8 mouse cellular contexts compared by ENCODE assay signal in the genomic region with DNA sequence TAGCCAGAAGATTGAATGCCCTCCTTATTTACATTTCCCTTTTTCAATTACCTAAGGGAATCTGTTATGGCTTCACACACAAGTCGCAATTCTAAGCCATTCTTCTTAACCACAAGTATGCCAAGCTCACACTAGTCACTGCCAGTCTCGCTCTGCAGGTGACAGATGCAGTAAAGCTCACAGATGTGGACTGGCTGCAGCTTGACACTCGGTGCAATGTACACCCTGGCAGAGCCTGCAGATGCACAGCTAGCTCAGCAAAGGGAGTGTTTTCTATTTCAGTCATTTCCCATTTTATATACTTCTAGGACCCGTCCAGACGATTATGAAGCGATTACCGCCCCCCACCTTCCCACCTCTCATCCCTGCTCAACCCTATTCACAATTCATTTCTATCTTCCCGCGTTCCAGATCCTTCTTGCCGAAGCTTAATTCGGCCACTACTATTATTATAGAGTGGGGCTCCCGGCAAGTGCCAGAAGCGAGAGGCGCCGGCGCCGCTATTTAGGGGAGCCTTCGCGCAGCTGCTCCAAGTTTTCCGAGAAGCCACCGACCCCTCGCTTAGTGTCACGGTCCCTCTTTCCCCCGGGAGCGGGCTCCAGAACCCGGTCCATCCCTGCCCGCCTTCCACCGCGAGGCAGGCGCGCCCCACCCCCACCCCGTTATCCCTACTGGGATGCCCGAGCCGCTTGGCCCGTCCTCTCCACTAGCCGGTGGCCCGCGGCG. TPM values are rescaled to one million over a fixed set of nuclear protein-coding genes. Genes with fewer than 3 reads are reported as not detected.
DNase-seq lines count a peak whose midpoint lies in the region; ATAC-seq and TF ChIP-seq lines count a peak whose summit lies in the region.

No protein-coding gene starts in this region.

- H3K27ac ChIP-seq in heart, embryonic 14.5 days (replicated peaks in 1 of 2; ENCODE audit: control insufficient read depth in 1 of 2, insufficient read depth in 1 of 2, low read depth in 2 of 2, low read length in 2 of 2) = peak overlapping the region in 1 of 2 experiments; percentile 93; a peak in 2 of 4 replicates
- peak overlapping the region; percentile 96 for H3K27ac ChIP-seq in hindbrain, embryonic 15.5 days (replicated peaks)
- H3K27ac ChIP-seq in midbrain, embryonic 10.5 days (replicated peaks) = peak overlapping the region; percentile 99

- no peak for DNase-seq in heart, adult 9 months (ENCODE audit: low spot score in 2 of 2)
- DNase-seq in embryo, embryonic 10.5 days (ENCODE audit: low spot score) = peak; percentile 56
- no peak for DNase-seq in midbrain, embryonic 10.5 days (ENCODE audit: low spot score)
- no peak for DNase-seq in adrenal gland, adult 18-20 months (ENCODE audit: low spot score in 2 of 2)
- no peak for DNase-seq in urinary bladder, postnatal 36 days (ENCODE audit: low spot score in 2 of 2)

- H3ac ChIP-seq in C2C12 (ENCODE audit: control insufficient read depth, insufficient read length, low read depth) = peak overlapping the region; percentile 83

- peak overlapping the region; percentile 82 to 95 for H3K4me3 ChIP-seq in heart, embryonic 14.5 days (ENCODE audit: control insufficient read depth in 1 of 2, insufficient read depth in 1 of 2, low read depth in 1 of 2, low read length in 2 of 2)
- peak overlapping the region; percentile 93 for H3K4me3 ChIP-seq in C2C12 (ENCODE audit: insufficient read depth, poor library complexity, severe bottlenecking)
- H3K4me3 ChIP-seq in hindbrain, embryonic 15.5 days = peak overlapping the region; percentile 97
- peak overlapping the region; percentile 99 for H3K4me3 ChIP-seq in midbrain, embryonic 10.5 days

- peak overlapping the region; percentile 91 for H3K9ac ChIP-seq in heart, embryonic 14.5 days (ENCODE audit: low read length)
- H3K9ac ChIP-seq in hindbrain, embryonic 15.5 days = peak overlapping the region; percentile 94

- H3K9me3 ChIP-seq in heart, embryonic 14.5 days (ENCODE audit: control insufficient read depth, low read length) = no peaks in the 10 kb centered on the region
- H3K9me3 ChIP-seq in hindbrain, embryonic 15.5 days = no peaks in the 10 kb centered on the region
- H3K9me3 ChIP-seq in midbrain, embryonic 10.5 days (replicated peaks) = no peaks in the 10 kb centered on the region

- no peak for TF ChIP-seq CTCF in C2C12 (IDR thresholded peaks at IDR 0.05; ENCODE audit: control insufficient read depth, insufficient read depth, insufficient read length)

- H3K27me3 ChIP-seq in heart, embryonic 14.5 days (ENCODE audit: control insufficient read depth, insufficient read depth, low read length) = no peaks in the 10 kb centered on the region
- no peaks in the 10 kb centered on the region for H3K27me3 ChIP-seq in C2C12 (ENCODE audit: control insufficient read depth, insufficient read depth, insufficient read length)
- no peaks in the 10 kb centered on the region for H3K27me3 ChIP-seq in hindbrain, embryonic 15.5 days
- H3K27me3 ChIP-seq in midbrain, embryonic 10.5 days (ENCODE audit: low read depth, poor library complexity, severe bottlenecking) = no peaks in the 10 kb centered on the region

- H3K4me2 ChIP-seq in heart, embryonic 14.5 days (ENCODE audit: low read length) = peak overlapping the region; percentile 89
- H3K4me2 ChIP-seq in hindbrain, embryonic 15.5 days = peak overlapping the region; percentile 71

- peaks cover 57% of the 10 kb centered on the region for H3K79me2 ChIP-seq in C2C12 (ENCODE audit: control insufficient read depth, insufficient read depth)

- peaks cover 51% of the 10 kb centered on the region for H3K79me3 ChIP-seq in C2C12 (ENCODE audit: low read depth)

- H3K4me1 ChIP-seq in heart, embryonic 14.5 days (ENCODE audit: control insufficient read depth in 2 of 2, insufficient read depth in 2 of 2, low read length in 2 of 2) = peaks cover 4 to 18% of the 10 kb centered on the region in 2 experiments
- H3K4me1 ChIP-seq in hindbrain, embryonic 15.5 days (replicated peaks) = peaks cover 44% of the 10 kb centered on the region
- H3K4me1 ChIP-seq in midbrain, embryonic 10.5 days = peaks cover 35% of the 10 kb centered on the region

- under 1% methylated on average over 39 of the region's 39 CpGs for WGBS in heart, embryonic 14.5 days
- under 1% methylated on average over 35 of the region's 39 CpGs for WGBS in hindbrain, embryonic 15.5 days
- 1% methylated on average over 39 of the region's 39 CpGs for WGBS in midbrain, embryonic 10.5 days

- peak; percentile 67 for ATAC-seq in heart, embryonic 14.5 days (ENCODE audit: insufficient number of reproducible peaks, insufficient read depth, low FRiP score, low read depth)
- ATAC-seq in hindbrain, embryonic 15.5 days (ENCODE audit: low FRiP score, low read depth) = peak; percentile 71

- H3K36me3 ChIP-seq in heart, embryonic 14.5 days (ENCODE audit: control insufficient read depth, insufficient read depth, low read length) = no peaks in the 10 kb centered on the region
- no peaks in the 10 kb centered on the region for H3K36me3 ChIP-seq in C2C12 (ENCODE audit: control insufficient read depth, insufficient read depth)
- no peaks in the 10 kb centered on the region for H3K36me3 ChIP-seq in hindbrain, embryonic 15.5 days
- H3K36me3 ChIP-seq in midbrain, embryonic 10.5 days = 0 out of 2 replicates have a peak, but pooled peaks cover 3% of the 10 kb centered on the region

TF ChIP-seq in C2C12, 6 proteins besides CTCF, POLR2A, EP300 and RAD21:
- TF ChIP-seq FOSL1 (IDR thresholded peaks at IDR 0.05; ENCODE audit: insufficient read depth, low read length, poor library complexity, severe bottlenecking) (no peak), MYOG (IDR thresholded peaks at IDR 0.05; ENCODE audit: control insufficient read depth, extremely low read depth, insufficient read length) (no peak), USF1 (IDR thresholded peaks at IDR 0.05; ENCODE audit: low read depth) (no peak), CEBPB (IDR thresholded peaks at IDR 0.05; ENCODE audit: low read depth) (no peak), MYOD1 (IDR thresholded peaks at IDR 0.05; ENCODE audit: control insufficient read depth, insufficient read length, low read depth) (peak; percentile 55), MAX (IDR thresholded peaks at IDR 0.05) (no peak)

RNA-seq across cellular contexts. Expression of a gene that starts 1.3 kb away (rescaled TPM):
- 44.2 and 47.9 TPM in 2 replicates for polyA plus RNA-seq in heart, embryonic 14.5 days (2014; fragmentation: Nextera tagmentation; extraction: Ambion mirVana)
- 35.9 TPM for polyA plus RNA-seq in C2C12 (2012; fragmentation: generic; extraction: Trizol)
- 79.6 and 86.8 TPM in 2 replicates for polyA plus RNA-seq in hindbrain, embryonic 15.5 days (2015; fragmentation: Nextera tagmentation; extraction: Ambion mirVana)
- polyA plus RNA-seq in midbrain, embryonic 10.5 days (2016; fragmentation: Nextera tagmentation; extraction: Ambion mirVana) = 102 and 107 TPM in 2 replicates
- total RNA-seq in adrenal gland, adult 18-20 months (2021) = 10 to 100 TPM; 30.7 to 31.7 TPM
